Mouse (Mus musculus) frontal cortex, postnatal 10 days (tissue): ENCODE results near the gene Vwa2.
A peak's percentile ranks its signal among the peaks of the same experiment; 100 is the strongest.

Experiments used
- DNase-seq, 2 experiments: peaks; one replicate each; pipeline ENCODE4 v3.0.0; 2022; ENCODE audit warnings: low spot score in 2 of 2, mixed read lengths in 1 of 2

Vwa2 gene

DNA sequence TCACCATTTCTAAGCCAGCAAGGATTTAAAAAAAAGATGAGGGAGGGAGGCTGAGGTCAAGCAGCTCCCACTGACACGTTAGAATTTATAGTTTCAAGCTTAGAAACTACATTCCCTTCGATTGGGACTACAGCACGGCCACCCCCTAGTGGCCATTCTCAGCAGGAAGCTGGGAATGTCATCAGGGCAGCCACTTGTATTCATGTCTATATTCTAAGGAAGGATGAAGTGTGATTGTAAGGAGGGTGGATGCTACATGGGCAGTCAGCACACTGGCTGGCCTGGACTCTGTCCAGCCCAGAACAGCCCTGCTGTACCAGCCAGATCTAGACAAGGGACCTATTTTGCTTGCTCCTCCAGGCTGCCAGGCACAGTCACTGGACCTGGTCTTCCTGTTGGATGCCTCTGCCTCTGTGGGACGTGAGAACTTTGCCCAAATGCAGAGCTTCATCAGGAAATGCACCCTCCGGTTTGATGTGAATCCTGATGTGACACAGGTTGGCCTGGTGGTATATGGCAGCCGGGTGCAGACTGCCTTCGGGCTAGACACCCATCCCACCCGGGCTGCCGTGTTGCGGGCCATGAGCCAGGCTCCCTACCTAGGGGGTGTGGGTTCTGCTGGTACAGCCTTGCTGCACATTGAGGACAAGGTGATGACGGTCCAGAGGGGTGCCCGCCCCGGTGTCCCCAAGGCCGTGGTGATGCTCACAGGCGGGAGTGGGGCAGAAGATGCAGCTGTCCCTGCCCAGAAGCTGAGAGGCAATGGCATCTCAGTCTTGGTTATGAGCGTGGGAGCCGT, 34.6 kb downstream of the Vwa2 start:
- peak; percentile 28 to 37 for DNase-seq

DNA sequence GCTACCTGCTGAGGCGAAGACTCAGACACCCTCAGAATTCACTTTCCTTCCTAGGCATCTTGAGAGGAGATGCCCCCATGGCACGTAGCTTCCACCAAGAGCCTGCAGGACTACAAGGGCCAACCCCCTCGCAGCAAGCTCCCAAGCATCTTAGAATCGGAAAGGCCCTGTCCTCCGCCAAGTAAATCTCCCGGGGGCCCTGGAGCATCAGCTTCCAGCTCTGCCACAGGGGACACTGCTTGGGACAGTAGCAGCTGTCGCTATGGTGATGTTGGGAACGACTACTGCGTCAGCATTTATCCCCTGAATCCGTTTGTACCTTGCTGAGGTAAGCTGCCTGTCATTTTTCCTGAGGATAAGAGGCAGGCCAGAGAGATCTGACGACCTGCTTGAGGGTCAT, 36.5 kb downstream of the Vwa2 start:
- no peak for DNase-seq

DNA sequence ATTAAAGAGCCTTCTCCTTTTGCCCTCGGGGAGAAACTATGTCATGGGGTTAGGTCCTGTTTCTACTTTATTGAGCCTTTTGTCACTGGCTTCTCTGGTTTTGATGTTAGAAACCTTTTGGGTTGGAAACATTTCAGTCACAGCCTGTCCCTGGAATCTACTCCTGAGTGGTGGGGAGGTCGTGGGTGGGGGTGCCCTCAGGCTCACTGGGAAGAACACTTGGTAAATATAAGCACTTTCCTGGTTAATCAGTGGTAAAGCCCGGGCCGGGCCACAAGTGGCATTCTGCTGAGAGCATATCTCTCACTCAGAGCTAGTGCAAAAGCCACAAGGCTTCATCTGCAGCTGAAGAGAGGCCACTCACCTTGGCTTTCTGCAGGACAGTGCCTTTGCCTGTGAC, 39.7 kb downstream of the Vwa2 start:
- no peak for DNase-seq

DNA sequence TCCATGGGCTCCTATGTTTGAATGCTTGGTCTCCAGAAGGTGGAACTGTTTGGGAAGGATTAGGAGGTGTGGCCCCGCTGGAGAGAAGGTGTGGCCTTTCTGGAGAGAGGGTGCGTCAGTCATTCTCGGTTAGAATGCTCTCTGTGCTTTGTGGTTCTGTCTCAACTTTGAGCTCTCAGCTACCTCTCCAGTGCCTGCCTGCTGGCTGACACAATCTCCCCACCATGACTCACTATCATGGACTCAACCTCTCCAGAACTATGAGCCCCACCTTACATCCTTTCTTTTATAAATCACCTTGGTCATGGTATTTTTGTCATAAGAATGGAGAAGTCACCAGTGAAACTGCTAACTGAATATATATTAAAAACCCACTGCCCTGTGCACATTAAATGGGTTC, 40.6 kb downstream of the Vwa2 start:
- no peak for DNase-seq

DNA sequence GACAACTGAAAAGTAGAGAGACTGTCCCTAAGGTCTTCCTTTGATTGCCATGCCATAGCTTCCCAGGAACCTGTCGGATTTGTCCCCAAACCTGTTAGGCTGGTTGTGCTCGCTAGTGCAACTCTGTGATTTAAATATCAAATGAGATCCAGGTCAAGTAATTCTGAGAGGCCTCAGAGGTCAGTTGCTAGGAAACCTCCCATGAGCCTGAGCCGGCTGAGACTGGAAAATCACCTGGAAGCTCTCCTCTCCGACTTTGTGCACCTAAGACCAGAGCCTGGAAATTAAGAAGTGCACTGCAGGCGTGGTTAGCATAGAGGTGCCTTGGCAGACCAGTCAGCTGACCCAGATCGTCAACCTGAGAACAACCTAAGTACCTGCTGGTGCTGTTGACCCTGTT, 41.0 kb downstream of the Vwa2 start:
- DNase-seq = no peak

DNA sequence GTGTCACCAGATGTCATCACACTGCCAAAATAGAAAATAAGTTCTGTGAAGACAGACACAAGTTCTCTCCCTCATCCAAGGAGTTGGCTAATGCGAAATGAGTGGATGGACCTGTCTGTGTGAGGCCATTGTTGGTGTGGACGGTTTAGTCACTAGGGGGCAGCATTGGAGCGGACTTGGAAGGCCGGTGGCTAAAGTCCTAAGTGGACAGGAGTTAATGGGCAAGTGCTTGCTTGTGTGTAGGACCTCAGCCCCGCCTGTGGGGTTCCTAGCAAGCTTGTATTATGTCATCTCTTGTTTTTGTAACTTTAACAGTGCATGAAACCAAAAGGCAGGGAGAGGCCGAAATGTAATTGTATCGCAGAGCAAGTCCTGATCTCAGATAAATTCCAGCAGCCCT, 45.6 kb downstream of the Vwa2 start:
- DNase-seq = peak; percentile 48 to 76

DNA sequence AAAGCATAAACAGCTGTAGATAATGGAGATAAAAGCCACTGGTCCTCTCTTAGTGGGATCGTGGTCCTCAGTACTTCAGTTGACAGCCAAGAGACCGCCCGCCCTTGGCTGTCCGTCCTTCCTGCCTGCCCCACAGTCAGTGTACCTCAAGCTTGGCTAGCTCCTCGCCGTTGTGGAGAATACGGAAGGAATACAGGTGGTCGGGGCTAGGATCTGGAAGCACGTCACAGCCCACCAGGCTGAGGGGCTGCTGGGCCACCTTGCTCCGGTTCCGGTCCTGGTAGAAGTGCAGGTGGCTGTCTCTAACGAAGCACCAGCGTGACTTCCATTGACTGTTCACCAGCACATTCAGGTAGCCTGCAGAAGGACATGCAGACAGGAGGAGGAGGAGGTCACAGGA, 46.2 kb downstream of the Vwa2 start:
- DNase-seq = no peak

DNA sequence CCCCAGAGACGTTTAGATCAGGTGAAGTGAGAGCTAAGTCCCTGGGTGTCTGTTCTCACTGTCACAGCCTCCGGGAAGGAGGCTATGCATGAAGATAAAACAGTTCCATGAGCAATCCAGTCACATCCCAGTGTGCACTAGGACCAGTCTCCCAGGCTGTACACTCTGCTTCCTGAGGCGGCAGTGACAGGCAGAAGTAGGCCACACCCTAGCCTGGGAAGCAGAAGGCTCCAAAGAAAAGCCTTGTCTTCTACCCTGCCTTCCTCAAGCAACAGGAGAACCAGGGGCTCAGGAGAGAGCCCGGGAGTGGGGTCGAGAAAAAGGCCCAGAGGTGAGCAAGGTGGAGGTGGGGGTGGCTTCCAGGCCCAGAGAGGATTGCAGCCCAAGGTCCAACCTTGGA, 47.7 kb downstream of the Vwa2 start:
- no peak for DNase-seq

DNA sequence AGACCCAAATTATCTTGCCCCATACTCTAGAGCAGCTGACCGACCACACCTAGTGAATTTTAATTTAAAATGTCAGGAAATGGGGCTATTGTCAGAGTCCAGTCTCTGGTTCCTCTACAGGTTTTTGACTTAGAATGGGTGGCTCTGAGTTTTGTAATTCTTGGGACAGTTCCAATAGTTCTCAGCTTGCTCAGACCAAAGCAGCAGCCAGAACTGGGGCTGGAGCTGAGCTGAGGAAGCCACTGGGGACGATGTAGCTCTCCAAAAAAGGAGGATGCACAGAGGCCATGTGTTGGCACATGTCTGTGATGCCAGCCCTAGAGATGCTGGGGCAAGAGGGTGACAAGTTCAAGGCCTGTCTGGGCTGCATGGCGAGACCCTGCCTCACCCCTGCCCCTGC, 55.3 kb downstream of the Vwa2 start:
- DNase-seq = no peak

DNA sequence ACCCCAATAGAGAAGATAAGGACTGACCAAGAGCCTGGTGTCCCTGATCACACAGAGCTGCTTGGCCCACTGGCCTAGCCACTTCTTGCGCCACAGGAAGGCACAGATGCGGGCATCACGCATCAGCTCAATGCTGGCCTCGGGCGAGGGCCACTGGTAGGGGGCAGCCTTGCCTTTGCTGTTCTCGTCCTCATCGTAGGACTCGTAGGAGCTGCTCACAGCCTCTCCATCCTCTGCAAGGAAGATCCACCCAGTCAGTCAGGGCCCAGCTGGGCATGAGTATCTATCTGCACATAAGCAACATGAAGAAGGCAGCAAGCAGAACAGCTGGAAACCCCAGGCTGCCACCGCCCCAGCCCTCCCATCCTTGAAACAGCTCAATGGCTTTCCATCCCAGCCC, 56.0 kb downstream of the Vwa2 start:
- no peak for DNase-seq

DNA sequence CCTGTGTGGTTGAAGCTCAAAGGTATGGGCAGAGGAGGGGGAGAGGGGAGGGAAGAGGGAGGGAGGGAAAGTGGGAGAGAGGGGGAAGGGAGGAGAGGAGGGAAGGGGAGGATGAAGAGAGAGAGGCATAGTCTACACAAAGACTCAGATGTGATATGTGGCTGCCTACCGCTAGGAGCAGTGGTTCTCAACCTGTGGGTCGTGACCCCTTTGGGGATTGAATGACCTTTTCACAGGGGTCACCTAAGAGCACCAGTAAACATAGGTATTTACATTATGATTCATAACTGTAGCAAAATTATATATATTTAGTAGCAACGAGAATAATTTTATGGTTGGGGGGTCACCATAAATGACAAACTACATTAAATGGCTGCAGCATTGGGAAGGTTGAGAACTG, 59.8 kb downstream of the Vwa2 start:
- DNase-seq = no peak

DNA sequence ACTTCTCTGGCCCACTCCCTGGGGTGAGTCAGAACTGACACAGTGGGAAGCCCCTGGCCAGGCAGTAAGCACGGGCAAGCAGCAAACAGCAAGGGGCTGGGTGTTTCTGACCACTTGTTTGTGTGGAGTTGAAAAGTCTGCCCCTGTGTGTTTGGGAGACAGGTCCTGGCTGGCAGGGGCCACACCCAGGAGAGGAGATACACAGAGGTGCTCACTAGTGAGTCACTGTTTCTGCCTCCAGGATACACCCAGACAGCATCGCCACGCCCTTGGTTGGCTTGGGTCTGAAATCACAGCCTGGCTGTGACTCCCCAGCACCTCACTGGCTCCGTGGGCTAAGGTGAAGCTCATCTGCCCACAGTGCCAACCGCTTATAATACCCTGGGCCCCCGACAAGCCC, 61.1 kb downstream of the Vwa2 start:
- no peak for DNase-seq

DNA sequence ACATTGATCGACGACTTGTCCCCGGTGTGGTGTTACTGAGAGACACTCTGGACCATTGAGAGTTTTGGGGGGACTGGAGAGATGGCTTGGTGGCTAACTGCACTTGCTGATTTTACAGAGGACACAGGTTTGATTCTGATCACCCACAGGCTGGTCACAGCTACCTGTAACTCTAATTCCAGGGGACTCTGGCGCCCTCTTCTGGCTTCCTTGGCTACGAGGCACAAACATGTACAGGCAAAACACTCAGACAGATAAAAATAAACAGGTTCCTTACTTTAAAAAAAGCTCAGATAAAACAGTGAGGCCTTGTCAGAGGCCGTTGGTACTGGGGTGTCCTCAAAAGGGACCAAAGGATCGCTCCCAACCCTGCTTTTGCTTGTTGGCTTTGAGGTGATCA, 61.7 kb downstream of the Vwa2 start:
- DNase-seq = no peak

DNA sequence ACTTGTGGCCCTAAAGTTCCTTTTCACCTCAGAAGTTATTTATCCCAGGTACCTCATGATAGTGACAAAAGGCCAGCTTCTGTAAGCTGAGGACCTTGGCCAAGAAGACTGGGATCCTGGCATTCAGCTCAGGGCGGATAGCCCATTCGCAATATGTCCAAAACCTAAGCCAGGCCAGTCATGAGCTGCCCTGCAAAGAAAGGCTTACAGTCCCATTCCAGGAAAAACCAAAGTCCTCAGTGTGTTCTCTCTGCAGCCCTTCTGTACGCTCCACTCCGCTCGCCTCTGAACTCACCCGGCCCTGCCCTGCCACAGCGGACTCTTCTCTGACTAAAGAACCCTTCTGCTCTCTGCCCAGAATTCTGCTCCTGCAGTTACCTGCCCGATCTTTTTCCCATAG, 62.2 kb downstream of the Vwa2 start:
- DNase-seq = no peak

DNA sequence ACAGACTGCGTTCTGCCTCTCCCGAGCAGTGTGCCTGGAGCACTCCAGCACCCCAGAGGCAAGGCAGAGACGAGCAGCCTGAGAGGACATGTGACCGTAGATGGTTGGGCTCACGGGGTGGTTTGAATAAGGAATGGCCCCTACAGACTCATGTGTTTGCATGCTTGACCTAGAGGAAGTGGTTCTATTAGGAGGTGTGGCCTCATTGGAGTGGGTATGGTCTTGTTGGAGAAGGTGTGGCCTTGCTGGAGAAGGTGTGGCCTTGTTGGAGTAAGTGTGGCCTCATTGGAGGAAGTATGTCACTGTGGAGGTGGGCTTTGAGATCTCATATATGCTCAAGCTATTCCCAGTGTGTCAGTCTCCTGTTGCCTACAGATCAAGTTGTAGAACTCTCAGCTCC, 63.9 kb downstream of the Vwa2 start:
- no peak for DNase-seq

DNA sequence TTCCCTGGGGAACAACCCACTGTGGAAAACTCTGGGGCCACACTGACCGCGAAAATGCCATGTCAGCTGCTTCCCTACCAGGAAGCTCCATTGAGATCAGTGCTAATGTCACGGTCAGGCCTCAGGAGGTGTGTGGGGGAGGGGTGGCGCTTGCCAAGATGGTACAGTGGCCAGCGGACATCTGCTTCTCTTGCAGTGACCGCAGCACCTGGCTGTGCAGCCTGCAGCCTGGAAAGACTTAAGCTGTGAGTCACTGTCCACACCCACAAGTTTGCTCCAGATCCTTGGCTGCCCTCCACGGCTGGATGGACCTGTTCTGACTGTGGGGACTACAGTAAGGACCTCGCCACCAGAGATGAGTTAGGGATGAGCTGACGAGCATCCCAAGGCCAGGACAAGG, 65.8 kb downstream of the Vwa2 start:
- no peak for DNase-seq

DNA sequence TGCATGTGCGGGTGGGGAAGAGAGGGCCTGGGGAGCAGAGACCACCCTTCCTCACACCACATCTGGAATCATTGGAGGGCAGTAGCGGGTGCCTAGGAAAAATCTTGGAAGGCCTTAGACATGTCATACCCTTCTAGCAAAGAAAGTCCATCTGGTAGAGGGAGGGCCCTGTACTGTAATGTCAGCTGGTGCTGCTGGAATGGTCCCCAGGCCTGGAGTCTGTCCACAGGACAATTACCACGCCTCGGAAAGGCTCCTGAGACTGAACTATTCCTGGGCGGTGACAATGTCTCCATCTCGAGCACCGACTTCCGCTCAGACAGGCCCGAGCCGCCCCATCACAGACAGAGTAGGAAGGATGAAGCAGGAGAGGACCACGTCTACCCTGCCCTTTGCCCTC, 66.5 kb downstream of the Vwa2 start:
- no peak for DNase-seq

DNA sequence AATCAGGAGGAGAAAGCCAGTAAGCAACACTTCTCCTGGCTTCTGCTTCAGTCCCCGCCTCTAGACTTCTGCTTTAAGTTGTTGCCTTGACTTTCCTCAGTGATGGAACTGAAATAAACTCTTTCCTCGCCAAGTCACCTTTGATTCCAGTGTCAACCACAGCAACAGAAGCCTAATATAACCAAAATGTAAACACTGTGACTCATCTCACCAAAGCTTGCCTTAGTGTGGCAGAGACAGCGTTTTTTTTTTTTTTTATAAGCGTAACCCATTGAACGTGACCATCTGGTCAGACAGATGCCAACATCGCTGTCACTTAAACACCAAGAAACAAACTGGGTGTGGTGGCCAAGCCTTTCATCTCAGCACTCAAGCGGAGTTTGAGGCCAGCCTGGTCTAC, 68.2 kb downstream of the Vwa2 start:
- DNase-seq = no peak

DNA sequence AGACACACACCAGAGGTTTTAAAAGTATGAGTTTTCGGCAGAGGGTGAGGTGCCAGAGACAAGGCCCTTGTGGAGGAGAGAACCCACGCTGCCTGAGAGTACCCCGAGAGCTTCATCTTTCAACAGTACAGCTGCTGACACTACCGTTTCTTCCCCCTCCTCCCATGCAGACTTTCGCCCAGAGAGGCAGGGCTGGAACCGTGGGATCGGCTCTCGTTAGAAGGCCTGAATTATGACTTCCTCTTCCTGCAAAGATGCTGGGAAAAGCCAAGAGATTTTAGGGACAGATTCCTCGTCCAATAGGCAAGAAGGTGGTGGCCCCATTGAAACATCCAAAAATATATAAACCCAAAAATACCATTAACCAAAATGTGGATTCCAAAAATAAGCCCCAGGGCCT, 70.2 kb downstream of the Vwa2 start:
- DNase-seq = no peak

DNA sequence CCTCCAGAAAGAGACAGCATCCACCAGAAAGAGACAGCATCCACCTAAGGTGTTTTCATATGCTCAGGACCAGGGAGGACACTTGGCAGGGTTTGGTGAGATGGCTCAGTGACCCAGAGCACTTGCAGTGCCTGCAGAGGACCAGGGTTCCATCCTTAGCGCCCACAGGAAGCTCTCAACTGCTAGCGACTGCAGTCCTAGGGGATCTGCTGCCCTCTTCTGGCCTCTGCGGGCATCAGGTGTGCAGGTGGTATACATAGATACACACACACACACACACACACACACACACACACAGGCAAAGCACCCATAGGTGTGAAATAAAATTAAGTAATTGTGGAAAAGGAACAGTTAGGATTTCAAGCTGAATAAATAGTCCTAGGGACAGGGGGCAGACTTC, 70.8 kb downstream of the Vwa2 start:
- DNase-seq = no peak

DNA sequence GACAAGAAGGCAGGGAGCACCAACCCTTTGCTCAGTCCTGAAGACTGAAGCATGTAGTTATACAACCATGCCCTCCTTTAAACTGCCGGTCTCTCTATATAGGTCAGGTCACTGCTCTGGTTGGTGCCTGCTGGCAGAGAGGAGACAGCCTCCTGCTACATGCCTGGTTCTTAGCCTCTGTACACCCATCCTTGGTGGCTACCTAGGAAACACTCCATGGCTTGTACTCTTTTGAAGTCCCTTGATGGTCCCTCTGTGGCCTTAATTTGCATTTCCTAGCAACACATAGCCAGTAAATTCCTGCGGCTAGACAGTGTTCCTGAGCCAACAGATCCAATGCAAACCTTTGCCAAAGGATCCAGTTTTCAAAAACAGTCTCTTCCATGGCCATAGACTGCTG, 71.6 kb downstream of the Vwa2 start:
- DNase-seq = no peak

DNA sequence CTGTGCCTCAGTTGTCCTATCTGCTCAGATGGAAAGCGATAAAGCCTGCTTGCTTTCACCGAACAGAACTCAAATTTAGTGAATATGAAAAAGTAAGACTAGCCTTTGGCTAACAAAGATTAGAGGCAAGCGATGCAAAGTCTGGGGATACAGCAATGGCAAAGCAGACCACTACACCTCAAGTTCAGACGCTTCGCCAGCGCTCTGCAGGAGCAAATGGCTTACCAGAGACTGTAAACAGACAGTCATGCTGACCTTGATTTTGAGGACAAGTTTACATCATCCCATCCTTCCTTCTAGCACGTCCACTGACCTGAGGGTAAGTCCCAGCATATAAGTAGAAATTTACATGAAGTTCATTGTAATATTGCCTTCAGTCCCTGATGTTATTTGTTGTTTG, 72.2 kb downstream of the Vwa2 start:
- no peak for DNase-seq

DNA sequence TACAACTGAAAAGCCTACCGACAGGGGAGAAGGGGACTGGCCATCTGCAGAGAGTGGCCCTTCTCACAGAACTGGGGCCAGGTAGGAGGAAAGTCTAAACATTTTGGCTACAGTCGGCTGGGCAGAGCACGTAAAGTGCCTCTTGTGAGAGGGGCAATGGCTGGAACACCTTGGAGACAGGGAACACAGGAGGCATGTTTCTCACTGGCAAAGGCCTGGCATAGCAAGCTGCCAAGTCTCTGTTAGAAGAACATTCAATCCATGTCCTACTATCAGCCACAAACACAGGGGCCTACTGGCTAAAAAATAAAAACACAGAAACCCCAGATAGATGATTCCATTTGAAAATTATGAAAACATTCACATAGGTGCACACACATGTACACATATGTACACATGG, 72.7 kb downstream of the Vwa2 start:
- no peak for DNase-seq

DNA sequence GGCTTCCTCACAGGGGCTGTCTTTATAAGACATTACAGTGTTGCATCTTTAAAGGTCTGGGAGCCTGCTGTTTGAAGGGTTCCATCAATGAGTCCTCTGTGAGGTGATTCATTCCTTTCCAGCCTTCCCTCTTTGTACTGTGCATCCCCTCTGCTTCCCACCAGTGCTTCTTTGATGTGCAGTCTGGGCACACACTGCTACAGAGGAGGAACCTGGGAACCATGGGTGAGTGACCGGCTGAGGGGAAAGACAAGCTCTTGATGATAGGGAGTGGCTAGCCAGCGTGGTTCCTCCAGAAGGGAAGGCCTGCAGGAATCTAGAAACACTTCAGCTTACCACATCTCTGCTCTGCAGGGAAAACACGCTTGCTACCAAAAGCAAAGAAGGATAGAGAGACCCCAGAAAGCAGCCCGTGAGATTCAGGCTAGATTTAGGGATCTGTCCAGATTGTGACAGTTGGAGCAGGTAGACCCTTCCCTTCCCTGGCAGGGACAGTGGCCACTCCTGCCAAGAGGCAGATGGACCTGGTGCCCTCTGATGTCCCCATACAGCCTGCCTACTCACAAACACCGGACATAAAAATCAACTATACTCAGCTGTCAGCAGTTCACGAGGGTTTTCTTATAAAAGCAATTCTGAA, 74.0 kb downstream of the Vwa2 start:
- DNase-seq = no peak
